Mouse (Mus musculus) cortical plate, adult 2 months (tissue): Measurements from ENCODE around the gene Tmpo.

Experiments
- CTCF ChIP-seq: fragments of 200-500 bp; IDR thresholded peaks from 2 replicates; pipeline ENCODE4 v1.5.1; 2011; ENCODE audit warnings: mild to moderate bottlenecking, control low read depth, low read length; ENCODE audit not compliant: insufficient read depth; ENCODE audit errors: extremely low read depth
- POLR2A ChIP-seq: fragments of 200-500 bp; IDR thresholded peaks from 2 replicates; pipeline ENCODE4 v1.6.1; 2011; ENCODE audit warnings: mild to moderate bottlenecking, low read length, control low read depth; ENCODE audit not compliant: insufficient read depth; ENCODE audit errors: extremely low read depth

DNA sequence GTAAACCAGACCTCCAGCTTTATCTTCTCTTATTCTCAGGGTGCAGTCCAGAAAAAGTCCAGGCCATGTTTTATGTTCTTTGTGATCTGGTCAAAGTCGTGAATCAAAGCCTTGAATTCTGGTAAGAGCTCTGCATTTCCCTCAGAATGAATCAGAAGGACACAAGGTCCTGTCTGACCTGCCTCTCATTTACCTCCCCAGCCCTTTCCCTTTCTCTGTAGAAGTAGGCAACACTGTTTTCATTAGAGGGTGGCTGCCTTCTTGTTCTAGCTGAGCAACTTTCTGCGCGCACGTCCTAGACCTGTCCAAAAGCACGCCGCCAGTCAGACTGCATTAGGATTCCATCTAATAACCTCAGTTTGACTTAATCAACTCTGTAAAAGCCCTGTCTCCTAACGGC lies 814 bp downstream of the Tmpo start:
- TF ChIP-seq CTCF (no peak), POLR2A (no peak)
